Mouse (Mus musculus) embryonic fibroblast, embryonic 13.5 days (primary cell): ENCODE measurements around the gene Igfbp6.

ENCODE experiments used
- CTCF ChIP-seq: IDR thresholded peaks from 2 replicates; pipeline ENCODE4 v1.5.1; 2011; ENCODE audit warnings: mild to moderate bottlenecking, control low read depth, low read length, moderate library complexity, borderline replicate concordance; ENCODE audit not compliant: insufficient read depth
- POLR2A ChIP-seq: IDR thresholded peaks from 2 replicates; pipeline ENCODE4 v1.6.1; 2011; ENCODE audit warnings: low read depth, mild to moderate bottlenecking, control low read depth, low read length, moderate library complexity

DNA sequence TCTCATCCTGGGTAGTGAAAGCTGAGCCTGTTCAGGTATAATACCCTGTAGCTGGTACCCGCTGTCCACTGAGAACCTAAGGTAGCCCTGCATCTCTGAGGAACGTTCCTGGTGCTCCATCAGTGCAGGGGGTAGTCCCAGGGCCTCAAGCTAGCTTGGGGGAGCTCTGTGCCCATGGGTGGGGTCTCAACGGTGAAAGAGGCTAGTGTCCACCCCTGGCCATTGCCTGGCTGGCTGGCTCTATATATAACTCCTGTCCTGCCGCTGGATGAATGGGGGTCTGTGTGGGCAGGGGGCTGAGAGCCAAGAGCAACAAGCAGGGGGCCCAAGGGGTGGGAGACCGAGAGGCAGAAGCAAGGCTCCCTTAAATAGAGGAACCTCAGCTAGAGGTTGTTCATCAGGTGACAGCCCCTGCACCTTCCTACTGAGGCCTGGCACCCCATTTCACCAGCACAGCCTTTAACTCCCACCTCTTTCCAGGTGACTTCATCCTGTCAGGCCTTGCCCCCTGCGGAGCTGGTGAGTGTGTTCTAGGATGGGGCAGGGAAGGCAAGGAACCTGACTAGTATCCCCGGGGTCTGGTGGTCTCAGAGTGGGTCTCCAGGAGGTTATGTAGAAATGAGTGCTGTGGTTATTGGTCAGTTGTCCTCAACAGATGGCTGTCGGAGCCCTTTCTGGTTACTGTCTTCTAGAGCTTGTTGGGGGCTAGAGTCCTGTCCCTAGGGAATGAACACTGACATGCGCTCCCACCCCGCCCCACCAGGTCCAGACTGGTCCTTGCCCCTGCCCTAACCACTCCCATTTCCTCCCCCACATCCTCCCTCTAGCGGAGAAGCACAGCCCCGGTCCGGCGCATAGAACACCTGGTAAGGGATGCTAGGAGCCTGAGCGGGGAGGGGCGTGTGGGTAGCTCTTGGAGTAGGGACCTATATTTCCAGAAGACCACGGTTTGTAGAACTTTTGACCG lies 38.1 kb upstream of the Igfbp6 start:
- no peak for TF ChIP-seq CTCF
- no peak for TF ChIP-seq POLR2A
